Mouse (Mus musculus) left cerebral cortex, postnatal 10 days (tissue): ENCODE results near the gene Grb7. TPM values are rescaled to one million over a fixed set of nuclear protein-coding genes. Genes with fewer than 3 reads are reported as not detected.

Experiments used
- DNase-seq, 2 experiments: peaks; one replicate each; pipeline ENCODE4 v3.0.0; 2021 to 2022; ENCODE audit warnings: low spot score in 2 of 2, mixed read lengths in 1 of 2; ENCODE audit errors: extremely low spot score in 1 of 2
- intact Hi-C: fragments of 180-260 bp; cut with DNase I; formaldehyde crosslinking; loops from one replicate; pipeline ENCODE4 v1.15.1; 2025
- total RNA-seq, 2 experiments: library from RNA; stranded (reverse); gene quantifications; 2 replicates each; pipeline ENCODE4 v1.2.3; 2021

Gene Grb7
- 1 to 10 TPM; 2.1 to 2.6 TPM for total RNA-seq

- intact Hi-C loops, result no loop called here
- DNase-seq, result no peak
These were observed at the start of gene Grb7 for GRCm38 (mm10) chr11:98446213-98446561. TSS of gene Grb7 (plus strand) at chr11:98446394.

- peak in 1 of 2 experiments; percentile 15 for DNase-seq
- intact Hi-C loops, result no loop called here
These were observed 48.2 kb upstream of the Grb7 start for GRCm38 (mm10) chr11:98397946-98398345.

- DNase-seq, result peak; percentile 85 to 92
- intact Hi-C loops, result no loop called here
These were observed 46.0 kb upstream of the Grb7 start, which contains the start of gene Pgap3 for GRCm38 (mm10) chr11:98400161-98400726. TSS of gene Pgap3 (minus strand) at chr11:98400490.

- intact Hi-C loops, result no loop called here
- no peak for DNase-seq
These were observed 45.4 kb upstream of the Grb7 start for GRCm38 (mm10) chr11:98400816-98401215.

GRCm38 (mm10) chr11:98406621-98407020, 39.6 kb upstream of the Grb7 start:
- intact Hi-C loops, result no loop called here
- DNase-seq, result no peak

GRCm38 (mm10) chr11:98408872-98409271, 37.3 kb upstream of the Grb7 start:
- intact Hi-C loops, result no loop called here
- no peak for DNase-seq

GRCm38 (mm10) chr11:98409341-98409822, 36.8 kb upstream of the Grb7 start:
- peak in 1 of 2 experiments; percentile 49 for DNase-seq
- intact Hi-C loops, result no loop called here

- DNase-seq, result peak in 1 of 2 experiments; percentile 76
- intact Hi-C loops, result no loop called here
These were observed 33.9 kb upstream of the Grb7 start, which contains the start of gene Erbb2 for GRCm38 (mm10) chr11:98412273-98412796. TSS of gene Erbb2 (plus strand) at chr11:98412470.

GRCm38 (mm10) chr11:98412797-98413301, 33.3 kb upstream of the Grb7 start:
- no peak for DNase-seq
- intact Hi-C loops, result no loop called here

- intact Hi-C loops, result no loop called here
These were observed 32.5 kb upstream of the Grb7 start for GRCm38 (mm10) chr11:98413731-98414130.

GRCm38 (mm10) chr11:98414162-98414561, 32.0 kb upstream of the Grb7 start:
- DNase-seq, result no peak
- intact Hi-C loops, result no loop called here

More at GRCm38 (mm10) chr11:98413731-98414130, 32.5 kb upstream of the Grb7 start:
- no peak for DNase-seq

- no peak for DNase-seq
- intact Hi-C loops, result no loop called here
These were observed 29.1 kb upstream of the Grb7 start for GRCm38 (mm10) chr11:98417074-98417473.

GRCm38 (mm10) chr11:98418273-98418672, 27.9 kb upstream of the Grb7 start:
- no peak for DNase-seq
- intact Hi-C loops, result no loop called here

GRCm38 (mm10) chr11:98418939-98419547, 27.2 kb upstream of the Grb7 start:
- intact Hi-C loops, result no loop called here
- DNase-seq, result no peak

- intact Hi-C loops, result no loop called here
- no peak for DNase-seq
These were observed 19.6 kb upstream of the Grb7 start for GRCm38 (mm10) chr11:98426592-98426991.

GRCm38 (mm10) chr11:98428436-98428835, 17.8 kb upstream of the Grb7 start:
- intact Hi-C loops, result no loop called here
- DNase-seq, result no peak

GRCm38 (mm10) chr11:98431743-98432502, 14.3 kb upstream of the Grb7 start:
- DNase-seq, result no peak
- intact Hi-C loops, result no loop called here

GRCm38 (mm10) chr11:98435723-98436122, 10.5 kb upstream of the Grb7 start:
- intact Hi-C loops, result loop anchor here (5.0 kb wide), 1 partner anchor 88 kb away; the partner anchor contains the start of gene Ppp1r1b
- peak in 1 of 2 experiments; percentile 17 for DNase-seq

- intact Hi-C loops, result loop anchor here (5.0 kb wide), 1 partner anchor 90 kb away; the partner anchor contains the start of gene Ppp1r1b
- peak in 1 of 2 experiments; percentile 22 for DNase-seq
These were observed 8.8 kb upstream of the Grb7 start for GRCm38 (mm10) chr11:98437441-98437840.
